Mouse (Mus musculus): ENCODE results near the gene Rbbp5. TPM values are rescaled to one million over a fixed set of nuclear protein-coding genes. Genes with fewer than 3 reads are reported as not detected.

The Rbbp5 gene
- polyA plus RNA-seq, 1 experiment from 2014 or later, result 61.9 TPM

Other genes with a start within 250 kb of the Rbbp5 start
- gene Gm10188, start 247.6 kb upstream of the Rbbp5 start, polyA plus RNA-seq (2016; fragmentation: Nextera tagmentation; extraction: Ambion mirVana), result not detected in 2 replicates
- 0.30 and 0.33 TPM in 2 replicates for gene Klhdc8a, start 178.7 kb upstream of the Rbbp5 start, polyA plus RNA-seq (2016; fragmentation: Nextera tagmentation; extraction: Ambion mirVana)
- 49.9 TPM in 2 replicates for gene Nuak2, start 161.2 kb upstream of the Rbbp5 start, polyA plus RNA-seq (2016; fragmentation: Nextera tagmentation; extraction: Ambion mirVana)
- 7.9 and 8.8 TPM in 2 replicates for gene Tmcc2, start 86.1 kb upstream of the Rbbp5 start, polyA plus RNA-seq (2016; fragmentation: Nextera tagmentation; extraction: Ambion mirVana)
- 14.4 and 14.9 TPM in 2 replicates for gene Dstyk, start 59.8 kb upstream of the Rbbp5 start, polyA plus RNA-seq (2016; fragmentation: Nextera tagmentation; extraction: Ambion mirVana)
- 1.4 and 1.5 TPM in 2 replicates for gene Tmem81, start 28.9 kb downstream of the Rbbp5 start, polyA plus RNA-seq (2016; fragmentation: Nextera tagmentation; extraction: Ambion mirVana)
- gene Cntn2, start 65.9 kb downstream of the Rbbp5 start, polyA plus RNA-seq (2016; fragmentation: Nextera tagmentation; extraction: Ambion mirVana), result 2.8 and 5.5 TPM in 2 replicates

Data from forebrain, embryonic 10.5 days (tissue).